Mouse (Mus musculus) CD8-positive naive resting alpha-beta T cell, adult 2 months (primary cell): ENCODE data around the gene Nop2.
A peak's percentile ranks its signal among the peaks of the same experiment; 100 is the strongest.

Source experiments
- DNase-seq, 2 experiments: peaks; one replicate each; pipeline ENCODE4 v3.0.0; 2022; ENCODE audit warnings: low read depth in 2 of 2, low spot score in 2 of 2

Gene Nop2

DNA sequence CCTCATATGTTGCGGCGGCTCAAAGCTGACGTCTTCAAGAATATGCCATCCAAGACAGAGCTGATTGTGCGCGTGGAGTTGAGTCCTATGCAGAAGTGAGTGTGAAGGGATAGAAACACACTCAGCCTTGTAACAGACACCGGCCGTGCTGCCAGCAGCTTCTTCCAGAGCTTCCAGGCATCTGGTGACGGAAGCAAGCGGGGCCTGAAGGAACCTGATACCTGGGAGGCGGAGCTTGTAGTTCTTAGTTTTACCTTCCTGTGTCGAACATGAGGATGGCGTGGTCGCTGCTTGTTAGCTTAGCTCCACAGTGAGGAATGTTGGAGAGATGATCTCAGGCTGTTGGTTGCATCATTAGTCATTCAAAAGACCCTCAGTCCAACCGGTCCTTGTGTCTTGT lies 22.3 kb upstream of the Nop2 start:
- DNase-seq: no peak

DNA sequence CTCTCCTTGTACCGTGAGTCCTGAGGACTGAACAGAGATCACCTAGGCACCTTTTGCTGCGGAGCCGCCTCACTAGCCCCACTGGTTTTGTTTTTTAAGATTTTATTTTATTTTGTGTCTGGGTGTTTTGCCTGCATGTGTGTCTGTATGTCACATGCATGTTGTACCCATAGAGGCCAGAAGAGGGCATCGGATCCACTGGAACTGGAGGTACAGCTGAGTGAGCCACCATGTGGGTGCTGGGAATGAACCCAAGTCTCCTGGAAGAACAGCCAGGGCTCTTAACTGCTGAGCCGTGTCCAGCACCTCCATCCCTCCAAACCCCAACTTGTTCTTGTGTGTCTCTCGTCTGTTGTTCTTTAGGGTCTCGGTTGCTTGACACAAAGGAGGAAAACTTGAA lies 20.8 kb upstream of the Nop2 start:
- DNase-seq: peak in 1 of 2 experiments; percentile 35

DNA sequence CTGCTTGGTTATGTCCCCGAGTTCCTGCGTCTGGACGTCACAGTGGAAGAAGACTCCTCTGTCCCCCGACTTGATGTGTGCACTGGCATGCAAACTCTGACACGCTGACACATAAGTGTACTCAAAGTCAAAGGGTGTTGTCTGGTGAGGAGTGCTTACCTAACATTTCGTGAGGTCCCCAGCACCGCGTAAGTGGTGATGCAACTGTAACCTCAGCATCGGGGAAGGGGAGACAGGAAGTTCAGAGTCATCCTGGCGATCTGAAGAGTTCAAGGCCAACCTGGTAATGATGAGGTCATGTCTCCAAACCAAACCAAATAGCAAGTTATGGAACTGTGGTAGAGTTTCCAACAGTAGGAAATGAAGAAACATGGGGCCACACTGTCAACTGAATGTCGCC lies 19.2 kb upstream of the Nop2 start:
- no peak for DNase-seq

DNA sequence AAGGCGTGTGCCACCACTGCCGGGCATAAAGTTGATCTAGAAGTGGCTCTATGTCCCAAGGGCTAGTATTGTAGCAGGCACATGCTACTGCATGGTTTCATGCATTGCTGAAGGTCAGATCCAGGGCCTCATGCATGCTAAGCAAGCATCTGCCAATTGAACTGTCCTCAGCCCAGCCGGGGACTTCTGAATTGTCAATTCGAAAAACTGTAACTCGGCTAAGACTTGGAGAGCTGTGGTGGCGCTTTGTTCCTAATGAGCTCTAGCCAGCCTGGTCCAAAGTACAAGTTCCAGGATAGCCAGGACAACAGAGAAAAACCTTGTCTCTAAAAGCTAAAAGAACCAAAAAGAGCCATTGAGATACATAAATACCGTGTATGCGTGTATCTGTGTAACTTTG lies 12.3 kb upstream of the Nop2 start:
- no peak for DNase-seq

DNA sequence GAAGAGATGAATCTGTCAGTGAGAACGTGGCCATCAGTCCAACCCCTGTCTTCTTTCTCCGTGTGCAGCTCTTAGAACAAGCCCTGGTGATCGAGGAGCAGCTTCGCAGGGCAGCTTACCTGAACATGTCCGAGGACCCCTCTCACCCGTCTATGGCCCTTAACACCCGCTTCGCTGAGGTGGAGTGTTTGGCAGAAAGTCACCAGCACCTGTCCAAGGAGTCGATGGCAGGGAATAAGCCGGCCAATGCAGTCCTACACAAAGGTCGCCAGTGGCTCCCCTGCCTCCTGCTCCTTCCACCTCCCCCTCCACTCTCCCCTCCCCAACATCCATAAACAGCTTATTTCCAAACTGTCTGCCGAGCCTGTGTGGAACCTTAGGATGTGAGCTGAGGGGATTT lies 3.0 kb upstream of the Nop2 start:
- no peak for DNase-seq

DNA sequence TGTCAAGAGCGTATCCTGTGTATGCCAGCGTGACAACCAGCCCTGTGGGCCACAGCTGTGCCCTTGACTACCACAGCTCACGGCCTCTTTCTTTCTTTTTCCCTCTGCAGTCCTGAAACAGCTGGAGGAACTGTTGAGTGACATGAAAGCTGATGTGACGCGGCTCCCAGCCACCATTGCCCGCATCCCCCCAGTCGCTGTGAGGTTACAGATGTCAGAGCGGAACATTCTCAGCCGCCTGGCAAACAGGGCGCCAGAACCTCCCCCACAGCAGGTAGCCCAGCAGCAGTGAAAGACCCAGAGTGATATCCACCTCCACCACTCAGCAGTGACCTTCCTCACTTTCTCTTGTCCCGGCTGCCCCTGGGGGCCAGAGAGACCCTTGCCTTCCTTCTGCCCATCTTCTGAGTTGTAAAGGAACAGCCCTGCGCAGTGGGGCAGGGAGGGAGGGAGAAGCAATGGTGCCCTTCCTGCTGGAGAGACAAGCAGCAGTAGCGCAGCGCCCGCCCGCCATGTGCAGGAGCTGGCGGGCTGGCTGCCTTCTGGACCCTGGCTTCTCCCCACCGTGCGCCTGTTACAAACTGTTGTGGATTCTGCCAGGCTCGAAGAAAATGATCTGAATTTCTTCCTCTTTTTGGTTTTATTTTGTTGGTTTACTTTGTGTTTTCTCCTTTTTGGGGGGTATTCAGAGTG lies 1.9 kb upstream of the Nop2 start:
- no peak for DNase-seq

DNA sequence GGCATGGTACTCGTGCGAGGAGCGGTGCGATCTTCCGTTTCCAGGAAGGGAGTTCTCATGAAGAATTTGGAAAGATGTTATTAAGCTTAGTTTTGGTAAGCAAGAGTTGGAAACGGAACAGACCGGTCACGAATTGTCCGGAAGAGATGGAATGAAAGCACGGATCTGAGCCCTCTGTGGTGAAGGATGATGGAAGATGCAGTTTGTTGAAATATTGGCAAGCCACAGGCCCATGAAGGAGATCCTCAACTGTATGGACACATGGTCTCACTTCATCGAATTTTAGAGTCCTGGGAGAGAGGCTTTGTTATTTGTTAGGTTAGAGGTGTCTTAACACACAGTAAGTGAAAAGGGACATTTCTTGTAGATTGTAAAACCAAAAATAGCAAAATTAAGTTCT lies 761 bp downstream of the Nop2 start:
- DNase-seq: no peak

DNA sequence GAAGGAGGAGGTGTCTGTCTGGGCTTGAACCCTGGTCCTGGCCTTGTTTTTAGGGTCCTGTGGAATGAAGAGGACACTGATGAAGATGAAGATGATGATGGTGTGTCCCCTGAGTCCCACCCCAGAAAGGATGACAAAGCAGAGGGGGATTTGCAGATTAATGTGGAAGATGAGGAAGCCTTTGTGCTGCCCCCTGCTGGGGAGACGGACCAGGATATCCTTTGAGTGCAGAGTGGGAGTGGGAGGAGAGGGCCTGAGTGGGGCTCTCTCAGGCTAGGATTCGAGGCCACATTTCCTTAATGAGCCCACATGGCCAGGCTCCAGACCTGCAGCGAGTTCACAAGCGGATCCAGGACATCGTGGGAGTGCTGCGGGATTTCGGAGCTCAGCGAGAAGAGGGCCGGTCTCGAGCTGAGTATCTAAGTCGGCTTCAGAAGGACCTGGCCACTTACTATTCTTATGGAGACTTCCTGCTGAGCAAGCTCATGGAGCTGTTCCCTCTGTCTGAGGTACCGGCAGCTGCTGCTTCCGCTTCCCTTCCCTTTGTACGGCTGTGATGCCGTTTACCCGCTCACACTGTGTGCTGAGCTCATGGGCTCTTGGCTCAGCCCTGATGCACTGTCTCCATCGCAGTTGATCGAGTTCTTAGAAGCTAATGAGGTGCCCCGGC lies 5.4 kb downstream of the Nop2 start:
- DNase-seq: peak in 1 of 2 experiments; percentile 39

DNA sequence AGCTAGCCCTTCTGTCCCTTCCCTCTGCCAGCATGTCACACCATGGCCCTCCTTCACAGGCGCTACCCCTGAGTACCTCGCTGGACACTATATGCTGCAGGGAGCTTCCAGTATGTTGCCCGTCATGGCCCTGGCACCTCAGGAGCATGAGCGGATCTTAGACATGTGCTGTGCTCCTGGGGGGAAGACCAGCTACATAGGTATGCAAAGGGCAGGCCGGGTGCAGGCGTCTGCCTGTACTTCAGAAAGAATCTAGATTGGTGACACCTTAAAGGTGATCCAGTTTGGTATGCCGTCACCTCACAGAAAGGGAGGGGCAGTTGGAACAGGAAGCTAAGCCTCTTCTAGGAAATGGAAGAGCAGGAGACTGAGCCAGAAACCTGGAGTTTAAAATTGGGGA lies 8.0 kb downstream of the Nop2 start:
- DNase-seq: no peak

DNA sequence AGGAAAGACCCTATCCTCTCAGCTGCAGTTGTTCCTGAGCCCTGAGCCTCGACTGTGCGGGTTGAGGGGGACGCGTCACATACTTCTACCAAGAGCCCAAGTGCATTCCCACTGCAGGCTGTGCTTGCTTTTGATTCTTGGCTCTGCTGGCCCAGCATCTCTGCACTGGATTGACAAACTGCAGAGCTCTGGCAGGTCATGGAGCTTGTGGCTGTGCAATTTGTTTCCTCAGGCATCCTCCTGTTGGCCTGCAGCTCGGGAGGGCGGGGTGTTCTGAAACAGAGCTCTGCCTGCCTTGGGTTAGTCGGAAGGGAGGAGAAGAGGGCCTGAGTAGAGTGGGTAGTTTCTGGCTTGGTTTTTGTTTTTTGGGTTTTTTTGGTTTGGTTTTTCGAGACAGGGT lies 10.7 kb downstream of the Nop2 start:
- DNase-seq: no peak

DNA sequence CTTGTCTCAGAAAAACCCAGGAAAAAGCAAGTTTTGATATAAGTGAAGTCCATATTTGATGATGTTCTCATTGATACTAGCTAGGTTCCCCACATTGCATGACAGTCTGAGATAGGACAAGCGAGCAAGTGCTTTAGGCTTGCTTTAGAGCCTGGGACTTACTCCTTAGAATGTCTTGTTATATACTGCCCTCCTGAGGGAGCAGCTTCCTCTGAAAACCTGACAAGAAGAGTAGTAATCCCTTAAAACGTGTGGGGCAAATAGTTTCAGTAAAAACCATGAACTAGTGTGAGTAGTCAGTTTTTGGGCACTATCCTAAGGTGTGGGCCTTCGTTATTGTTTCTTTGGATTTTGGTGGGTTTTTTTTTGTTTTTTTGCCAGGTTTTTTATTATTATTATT lies 11.4 kb downstream of the Nop2 start:
- DNase-seq: no peak

DNA sequence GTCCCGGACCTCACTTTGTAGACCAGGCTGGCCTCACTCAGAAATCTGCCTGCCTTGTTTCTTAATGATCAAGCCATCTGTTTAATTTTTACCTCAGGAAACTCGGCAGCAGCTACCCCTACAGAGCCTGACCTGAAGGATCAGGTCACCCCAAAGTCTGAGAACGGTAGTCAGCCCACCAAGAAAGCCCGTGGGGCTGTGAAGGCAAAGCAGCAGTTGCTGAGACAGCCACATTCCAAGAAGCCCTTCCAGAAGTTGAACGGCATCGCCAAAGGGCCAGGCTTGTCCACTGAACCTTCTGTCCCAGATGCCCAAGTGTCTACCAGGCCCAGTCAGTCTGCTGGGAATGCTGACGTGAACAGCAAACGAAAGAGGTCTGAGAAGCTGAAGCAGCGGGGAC lies 12.2 kb downstream of the Nop2 start:
- no peak for DNase-seq

DNA sequence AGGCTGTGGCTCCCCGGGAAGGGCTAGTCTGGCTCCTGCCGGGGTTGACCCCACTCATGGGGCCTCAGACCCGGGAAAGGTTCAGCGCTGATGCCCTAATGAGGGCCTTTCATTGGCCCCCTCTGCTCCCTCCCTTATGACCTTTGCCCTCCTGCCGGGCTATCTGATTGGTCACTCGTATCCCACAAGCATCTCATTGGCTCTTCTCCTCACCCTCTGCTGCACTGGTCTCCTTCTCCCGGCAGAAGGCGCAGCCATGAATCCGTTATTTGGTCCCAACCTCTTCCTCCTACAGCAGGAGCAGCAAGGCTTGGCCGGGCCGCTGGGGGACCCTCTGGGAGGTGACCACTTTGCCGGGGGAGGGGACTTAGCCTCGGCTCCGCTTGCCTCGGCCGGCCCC lies 13.3 kb downstream of the Nop2 start, which contains the start of gene Iffo1:
Gene Iffo1 (plus strand): TSS at position 241 of the 400 bp plus-strand sequence.
- peak; percentile 56 to 65 for DNase-seq

DNA sequence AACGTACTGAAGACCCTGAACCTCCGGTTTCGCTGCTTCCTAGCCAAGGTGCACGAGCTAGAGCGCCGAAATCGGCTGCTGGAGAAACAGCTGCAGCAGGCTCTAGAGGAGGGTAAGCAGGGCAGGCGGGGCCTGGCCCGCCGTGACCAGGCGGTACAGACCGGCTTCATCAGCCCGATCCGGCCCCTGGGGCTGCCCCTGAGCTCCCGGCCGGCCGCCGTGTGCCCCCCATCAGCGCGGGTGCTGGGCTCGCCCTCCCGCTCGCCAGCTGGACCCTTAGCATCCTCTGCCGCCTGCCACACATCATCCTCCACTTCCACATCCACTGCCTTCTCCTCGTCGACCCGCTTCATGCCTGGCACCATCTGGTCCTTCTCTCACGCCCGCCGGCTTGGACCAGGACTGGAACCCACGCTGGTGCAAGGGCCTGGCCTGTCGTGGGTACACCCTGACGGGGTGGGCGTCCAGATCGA lies 13.8 kb downstream of the Nop2 start:
- no peak for DNase-seq

DNA sequence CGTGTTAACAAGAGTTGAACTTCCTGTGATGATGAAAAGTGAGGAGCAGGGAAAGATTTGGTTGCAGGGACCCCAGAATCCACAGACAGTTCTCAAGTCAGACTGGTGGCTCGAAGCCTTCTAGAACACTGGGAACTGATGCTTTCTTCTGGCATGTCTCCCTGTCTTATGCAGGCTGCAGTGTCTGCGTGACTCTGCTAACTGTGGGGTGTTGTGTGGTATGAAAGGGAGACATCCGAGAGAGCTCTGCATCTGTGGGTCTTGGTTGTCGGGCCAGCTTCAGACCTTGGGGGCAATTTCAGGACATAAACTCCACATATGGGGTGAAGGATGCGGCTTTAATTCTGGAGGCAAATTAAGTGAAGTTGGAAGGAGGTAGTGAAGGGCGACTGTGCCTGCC lies 14.4 kb downstream of the Nop2 start:
- DNase-seq: no peak

DNA sequence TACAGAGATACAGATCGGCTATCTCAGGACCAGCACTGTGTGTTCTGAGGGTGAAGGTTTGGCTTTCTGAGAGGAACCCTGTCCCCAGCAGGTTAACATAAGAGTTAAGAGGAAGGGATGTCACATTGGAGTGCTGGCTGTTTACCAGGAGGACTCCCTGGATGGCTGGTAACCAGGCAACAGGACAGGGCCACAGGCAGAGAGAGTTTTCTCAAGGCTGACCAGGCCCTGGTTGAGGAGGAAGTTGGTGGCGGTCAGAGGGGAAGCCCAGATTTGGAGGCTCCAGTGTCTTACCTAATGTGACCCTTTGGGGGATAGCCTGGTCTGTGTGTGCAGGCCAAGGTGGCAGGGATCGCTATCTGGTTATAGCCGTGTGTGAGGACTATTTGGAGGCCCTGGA lies 15.1 kb downstream of the Nop2 start:
- no peak for DNase-seq

DNA sequence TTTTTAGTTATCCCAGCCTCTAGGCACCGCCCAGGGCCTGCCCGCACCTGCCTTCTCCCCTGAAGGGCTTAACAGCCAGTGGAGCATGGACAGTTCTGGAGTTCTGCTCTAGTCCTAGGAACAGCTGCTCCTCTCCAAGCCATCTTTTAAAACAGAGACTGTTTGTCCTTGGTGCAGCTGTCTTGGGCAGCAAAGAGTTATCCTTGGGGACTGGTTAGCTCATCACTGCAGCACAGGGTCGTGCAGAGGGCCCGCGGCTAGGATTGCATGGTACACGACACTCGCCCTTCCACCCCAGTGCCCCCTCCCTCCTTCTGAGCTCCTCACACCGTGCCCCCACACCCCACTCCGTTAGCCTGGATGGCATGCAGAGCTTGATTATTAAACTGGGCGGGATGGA lies 15.6 kb downstream of the Nop2 start:
- no peak for DNase-seq

DNA sequence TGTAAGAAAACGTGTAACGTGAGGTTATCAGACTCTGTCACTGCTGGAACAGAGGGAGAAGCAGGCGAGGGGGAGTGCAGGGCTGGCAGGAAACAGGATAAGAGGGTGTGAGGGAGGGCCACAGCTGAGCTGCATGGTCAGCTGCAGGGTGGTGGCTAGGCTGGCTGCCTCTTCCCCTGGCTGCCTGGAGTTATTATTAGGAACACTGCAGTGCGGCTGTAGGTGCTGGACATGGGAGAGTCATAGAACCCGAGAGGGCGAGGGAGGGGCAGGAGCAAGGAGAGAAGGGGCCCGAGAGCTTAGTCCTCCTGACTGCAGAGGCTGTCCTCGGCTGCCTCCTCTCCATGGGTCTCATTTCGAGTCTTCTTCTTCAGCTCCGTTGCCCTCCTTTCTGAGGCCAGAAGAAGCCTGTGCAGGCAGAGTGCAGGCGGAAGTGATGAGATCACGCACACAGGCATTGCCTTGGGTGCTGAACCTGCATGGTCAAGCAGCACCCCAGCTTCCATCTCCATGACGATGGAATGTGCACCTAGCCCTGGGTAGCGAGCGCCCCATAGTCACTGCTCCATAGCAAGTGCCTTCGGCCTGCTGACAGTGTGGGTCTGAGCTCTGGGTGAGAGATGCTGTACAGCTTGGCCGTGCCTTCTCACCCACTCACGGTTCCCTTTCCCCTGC lies 16.7 kb downstream of the Nop2 start:
- no peak for DNase-seq

DNA sequence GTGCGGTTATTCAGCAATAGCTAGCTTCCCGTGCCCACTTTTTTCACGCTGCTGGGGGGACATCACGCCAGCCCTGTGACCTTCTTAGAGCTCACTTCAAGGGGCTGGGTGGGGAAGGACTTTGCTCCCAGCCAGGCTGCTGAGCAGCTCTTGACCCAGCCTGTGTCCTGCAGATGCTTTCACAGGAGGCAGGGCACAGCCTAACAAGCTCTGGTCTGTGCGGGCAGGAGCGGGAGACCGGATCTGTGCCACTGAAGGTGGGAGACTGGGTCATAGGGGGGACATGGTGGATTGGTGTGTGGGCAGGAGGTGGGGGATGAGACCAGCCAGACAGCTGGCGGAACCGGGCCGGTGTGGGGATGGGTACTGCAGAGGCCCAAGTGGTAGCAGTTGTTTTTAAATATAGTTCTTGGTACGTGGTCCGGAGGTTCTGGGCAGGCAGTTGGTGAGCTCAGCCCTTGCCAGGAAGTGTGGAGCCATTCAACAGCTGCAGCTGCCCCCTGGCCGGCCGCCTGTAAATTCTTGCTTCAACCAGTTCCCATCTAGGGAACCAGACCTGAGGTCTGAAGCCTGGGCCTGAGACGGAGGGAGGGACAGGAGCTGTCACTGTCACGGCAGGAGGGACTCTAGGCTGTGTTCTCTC lies 17.3 kb downstream of the Nop2 start:
- no peak for DNase-seq

DNA sequence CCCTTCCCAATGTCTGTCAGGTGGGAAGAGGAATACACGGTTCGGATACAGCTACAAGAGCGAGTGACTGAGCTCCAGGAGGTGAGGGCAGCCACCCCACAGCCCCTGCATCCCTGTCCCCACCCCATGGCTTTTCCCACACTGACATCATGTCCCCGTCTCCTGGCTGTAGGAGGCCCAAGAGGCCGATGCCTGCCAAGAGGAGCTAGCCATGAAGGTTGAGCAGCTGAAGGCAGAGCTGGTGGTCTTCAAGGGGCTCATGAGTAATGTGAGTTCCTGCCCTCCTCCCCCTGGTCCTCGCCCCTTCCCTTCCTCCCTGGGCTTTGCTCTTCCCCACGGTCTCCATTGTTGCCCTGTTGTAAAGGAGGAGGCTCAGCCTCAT lies 17.9 kb downstream of the Nop2 start:
- DNase-seq: no peak

DNA sequence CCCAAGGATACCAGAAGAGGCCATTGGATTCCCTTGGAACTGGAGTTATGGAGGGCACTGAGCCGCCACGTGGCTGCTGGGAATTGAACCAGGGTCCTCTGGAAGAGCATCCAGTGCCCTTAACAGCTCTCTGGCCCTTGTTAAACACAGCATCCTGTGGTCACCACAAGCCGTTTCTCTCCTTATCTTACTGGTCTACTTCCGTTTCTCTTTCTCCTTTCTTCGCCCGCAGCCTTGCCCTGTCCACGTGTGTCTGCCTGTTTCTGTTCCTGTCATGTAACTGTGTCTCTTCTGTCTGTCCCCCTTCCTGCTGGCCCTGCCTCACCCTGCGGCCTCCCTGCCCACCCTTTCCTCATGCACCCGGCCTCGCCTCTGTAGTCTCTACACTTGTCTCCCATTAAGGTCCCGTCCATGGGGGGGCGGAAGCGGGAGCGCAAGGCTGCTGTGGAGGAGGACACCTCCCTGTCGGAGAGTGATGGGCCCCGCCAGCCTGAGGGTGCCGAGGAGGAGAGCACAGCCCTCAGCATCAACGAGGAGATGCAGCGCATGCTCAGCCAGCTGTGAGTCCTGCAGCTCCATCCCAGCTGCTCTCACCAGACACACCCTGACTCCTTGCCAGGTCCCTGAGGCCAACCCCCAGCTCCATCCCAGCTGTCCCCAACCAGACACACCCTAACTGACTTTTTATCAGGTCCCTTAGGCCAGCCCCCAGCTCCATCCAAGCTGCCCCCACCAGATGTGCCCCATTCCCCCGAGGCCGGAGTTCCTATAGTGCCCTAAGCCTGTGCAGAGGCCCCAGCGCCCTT lies 20.7 kb downstream of the Nop2 start:
- DNase-seq: no peak
